Mouse (Mus musculus) midbrain, embryonic 12.5 days (tissue): ENCODE results near the gene Atp1b3. TPM values are rescaled to one million over a fixed set of nuclear protein-coding genes. Genes with fewer than 3 reads are reported as not detected.
"Not testable (repeated sequence)": the region's sequence is repeated elsewhere in the genome, so short reads cannot be mapped to it uniquely, and the experiment has no call there.

ENCODE experiments used
- ATAC-seq: fragments of 200-750 bp; cut with Nextera tagmentation; 2 replicates; pipeline ENCODE4 v1.8.0; 2017; ENCODE audit warnings: low read depth, moderate TSS enrichment, moderate library complexity; ENCODE audit not compliant: low FRiP score
- H3K27ac ChIP-seq: fragments of 300-500 bp; sonication (generic); replicated peaks from 2 replicates; pipeline ENCODE4 v1.5.1; 2016; ENCODE audit warnings: mild to moderate bottlenecking
- H3K27me3 ChIP-seq: fragments of 300-500 bp; sonication (generic); 2 replicates; pipeline ENCODE4 v1.6.1; 2016; ENCODE audit warnings: mild to moderate bottlenecking
- H3K36me3 ChIP-seq: fragments of 300-500 bp; sonication (generic); 2 replicates; pipeline ENCODE4 v1.6.1; 2016
- H3K4me1 ChIP-seq: fragments of 300-500 bp; sonication (generic); 2 replicates; pipeline ENCODE4 v1.6.1; 2016
- H3K4me2 ChIP-seq: fragments of 300-500 bp; sonication (generic); replicated peaks from 2 replicates; pipeline ENCODE4 v1.6.1; 2016; ENCODE audit warnings: mild to moderate bottlenecking, moderate library complexity
- H3K4me3 ChIP-seq: fragments of 300-500 bp; sonication (generic); 2 replicates; pipeline ENCODE4 v1.5.1; 2016; ENCODE audit warnings: mild to moderate bottlenecking
- H3K9ac ChIP-seq: fragments of 300-500 bp; sonication (generic); replicated peaks from 2 replicates; pipeline ENCODE4 v1.6.1; 2016; ENCODE audit warnings: mild to moderate bottlenecking, moderate library complexity
- H3K9me3 ChIP-seq: fragments of 300-500 bp; sonication (generic); 2 replicates; pipeline ENCODE4 v1.6.1; 2016; ENCODE audit warnings: mild to moderate bottlenecking
- WGBS: fragments of 180-500 bp; shearing (Covaris S2); methylation state at CpG from one replicate; pipeline ENCODE4 v1.1.7; 2016; 5-methylcytosine and 5-hydroxymethylcytosine counted together
- polyA plus RNA-seq: library from polyadenylated mRNA; unstranded; fragments of >200 nt; fragmentation: Nextera tagmentation; extraction: Ambion mirVana; gene quantifications from 2 replicates; pipeline ENCODE4 v1.2.1, GENCODE M21; 2016

Gene Atp1b3
- 158 and 165 TPM in 2 replicates for polyA plus RNA-seq

DNA sequence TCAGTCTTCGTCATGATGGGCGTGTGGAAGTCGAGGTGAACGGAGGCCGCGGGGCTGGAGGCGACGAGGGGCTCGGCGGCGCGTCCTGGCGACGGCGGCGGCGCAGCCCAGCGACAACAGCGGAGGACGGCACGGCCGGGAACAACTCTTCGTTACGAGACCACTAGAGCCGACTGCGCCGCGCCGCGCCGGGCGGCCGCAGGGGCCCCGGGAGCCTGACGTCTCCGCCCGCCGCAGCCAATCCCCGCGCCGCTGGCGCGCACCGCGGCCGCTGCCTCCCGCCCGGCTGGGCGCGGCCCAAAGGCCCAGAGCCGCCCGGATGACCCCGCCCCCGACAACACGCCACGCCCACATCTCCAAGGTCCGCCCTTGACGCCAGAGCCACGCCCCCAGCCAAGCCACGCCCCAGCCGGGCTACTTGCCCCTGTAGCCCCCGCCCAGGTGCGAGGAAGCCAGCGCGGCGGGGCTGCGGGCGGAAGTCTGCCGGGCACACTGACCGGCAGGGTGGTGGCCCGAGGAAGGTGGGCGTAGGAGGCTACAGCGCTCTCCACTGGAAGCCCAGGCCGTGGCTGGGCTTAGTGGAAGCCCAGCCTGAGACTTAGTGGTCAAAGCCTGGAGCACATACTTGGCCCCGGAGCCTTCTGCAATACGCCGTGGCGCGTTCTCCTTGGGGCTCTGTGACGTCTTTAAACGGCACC is at the start of gene Atp1b3:
Atp1b3 (minus strand) TSS at position 302 of the 698 bp plus-strand sequence.
- WGBS = under 1% methylated on average over 71 of the region's 81 CpGs
- peak; percentile 97 for ATAC-seq
- Histone ChIP-seq H3K27me3 (no peaks in the 10 kb centered on the region), H3K36me3 (no peaks in the 10 kb centered on the region), H3K9ac (peak within 1 kb of the TSS; percentile 89), H3K9me3 (no peaks in the 10 kb centered on the region), H3K27ac (peak within 1 kb of the TSS; percentile 96), H3K4me2 (peak within 1 kb of the TSS; percentile 62), H3K4me1 (peaks cover 20% of the 10 kb centered on the region), H3K4me3 (peak within 1 kb of the TSS; percentile 89)

- H3K4me3 ChIP-seq = no peak overlapping the region
- no peaks in the 10 kb centered on the region for H3K4me1 ChIP-seq
- no peak overlapping the region for H3K4me2 ChIP-seq
- H3K36me3 ChIP-seq = no peaks in the 10 kb centered on the region
- WGBS = 83% methylated on average over 9 of the region's 9 CpGs
- H3K9me3 ChIP-seq = no peaks in the 10 kb centered on the region
- H3K27me3 ChIP-seq = no peaks in the 10 kb centered on the region
- H3K9ac ChIP-seq = no peak overlapping the region
- no peak overlapping the region for H3K27ac ChIP-seq
- ATAC-seq = no peak
Measured at GRCm38 (mm10) chr9:96412821-96413405, 48.7 kb upstream of the Atp1b3 start.

DNA sequence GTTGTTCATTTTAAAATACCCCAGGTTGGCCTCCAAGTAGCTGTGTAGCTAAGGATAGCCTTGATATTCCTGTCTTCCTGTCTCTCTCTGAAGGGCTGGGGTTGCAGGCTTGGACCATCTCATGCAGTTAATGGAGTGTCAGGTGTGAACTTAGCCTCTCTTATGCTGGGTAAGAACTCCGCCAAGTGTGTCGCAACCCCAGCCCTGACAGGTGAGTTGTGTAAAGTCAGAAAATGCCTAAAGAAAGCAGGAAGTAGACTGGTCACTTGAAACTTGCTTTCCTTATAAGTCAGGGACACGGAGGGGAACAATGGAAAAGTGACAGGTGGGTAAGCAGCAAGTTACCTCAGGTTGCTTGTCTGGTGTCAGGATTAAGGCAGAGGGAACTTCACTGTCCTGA is 40.1 kb upstream of the Atp1b3 start:
- no peaks in the 10 kb centered on the region for H3K9me3 ChIP-seq
- H3K9ac ChIP-seq = no peak overlapping the region
- WGBS = 88% methylated on average over 3 of the region's 3 CpGs
- H3K27ac ChIP-seq = no peak overlapping the region
- H3K4me3 ChIP-seq = no peak overlapping the region
- no peak overlapping the region for H3K4me2 ChIP-seq
- no peak for ATAC-seq
- peaks cover under 1% of the 10 kb centered on the region; the same call in 1 of the 2 replicates for H3K4me1 ChIP-seq
- H3K27me3 ChIP-seq = peaks cover 2% of the 10 kb centered on the region; the same call in 1 of the 2 replicates
- H3K36me3 ChIP-seq = no peaks in the 10 kb centered on the region

- peaks cover 13% of the 10 kb centered on the region for H3K4me1 ChIP-seq
- H3K27me3 ChIP-seq, H3K4me2 ChIP-seq, H3K36me3 ChIP-seq, H3K27ac ChIP-seq, H3K9me3 ChIP-seq, H3K9ac ChIP-seq, H3K4me3 ChIP-seq, ATAC-seq: not testable (repeated sequence)
- WGBS = 95% methylated on average over 3 of the region's 3 CpGs
Measured at GRCm38 (mm10) chr9:96399916-96400315, 35.7 kb upstream of the Atp1b3 start.

DNA sequence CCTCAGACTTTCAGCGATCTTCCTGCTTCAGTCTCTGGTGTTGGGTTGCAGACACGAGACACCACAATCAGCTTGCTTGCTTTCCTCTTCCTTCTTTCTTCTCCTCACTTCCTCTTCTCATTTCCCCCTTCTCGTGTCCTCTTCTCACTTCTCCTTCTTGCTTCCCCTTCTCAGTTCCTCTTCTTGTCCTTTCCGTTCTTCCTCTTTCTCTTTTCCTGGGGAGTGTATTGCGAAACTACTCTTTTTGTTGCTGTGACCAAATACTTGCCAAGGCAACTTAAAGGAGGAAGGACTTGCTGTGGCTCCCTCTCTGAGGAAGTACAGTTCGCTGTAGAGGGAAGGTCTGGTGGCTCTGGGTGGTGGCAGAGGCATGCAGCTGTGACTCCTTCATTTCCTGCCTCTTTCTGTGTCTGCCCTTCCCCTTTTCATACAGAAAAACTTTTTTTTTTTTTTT is 35.2 kb upstream of the Atp1b3 start:
- H3K9ac ChIP-seq = no peak overlapping the region
- no peak overlapping the region for H3K4me3 ChIP-seq
- H3K27me3 ChIP-seq = peaks cover 6% of the 10 kb centered on the region; the same call in 1 of the 2 replicates
- H3K4me2 ChIP-seq = no peak overlapping the region
- H3K9me3 ChIP-seq = no peaks in the 10 kb centered on the region
- H3K27ac ChIP-seq = no peak overlapping the region
- H3K36me3 ChIP-seq = no peaks in the 10 kb centered on the region
- 78% methylated on average over 6 of the region's 6 CpGs for WGBS
- ATAC-seq = no peak
- peaks cover 13% of the 10 kb centered on the region for H3K4me1 ChIP-seq

DNA sequence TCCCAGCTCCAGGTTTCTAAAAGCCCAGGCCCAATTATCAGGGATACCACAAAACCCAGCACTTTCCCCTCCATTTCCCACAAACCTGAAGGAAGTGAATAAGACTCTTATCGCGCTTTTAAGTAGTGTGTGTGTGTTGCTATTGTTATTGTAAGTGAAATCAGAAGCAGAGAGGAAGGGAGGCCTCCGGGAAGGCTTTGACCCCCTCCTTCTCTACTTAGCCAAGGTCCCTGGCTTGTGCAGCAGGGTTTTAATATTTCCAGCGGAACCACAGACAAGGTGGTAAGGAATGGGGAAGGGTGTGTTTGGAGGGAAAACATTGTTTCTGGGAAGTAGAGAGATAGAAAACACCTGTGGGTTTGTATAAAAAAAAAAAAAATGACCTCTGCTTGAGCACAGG is 34.4 kb upstream of the Atp1b3 start:
- no peaks in the 10 kb centered on the region for H3K36me3 ChIP-seq
- no peak overlapping the region for H3K4me2 ChIP-seq
- H3K27ac ChIP-seq = no peak overlapping the region
- peaks cover 13% of the 10 kb centered on the region for H3K4me1 ChIP-seq
- no peaks in the 10 kb centered on the region for H3K9me3 ChIP-seq
- no peak for ATAC-seq
- H3K9ac ChIP-seq = no peak overlapping the region
- 24% methylated on average over 4 of the region's 4 CpGs for WGBS
- H3K27me3 ChIP-seq = peaks cover 6% of the 10 kb centered on the region; the same call in 1 of the 2 replicates
- H3K4me3 ChIP-seq = no peak overlapping the region

- Histone ChIP-seq H3K4me1 (peaks cover 13% of the 10 kb centered on the region), H3K9ac (no peak overlapping the region), H3K9me3 (no peaks in the 10 kb centered on the region), H3K4me2 (no peak overlapping the region), H3K27ac (no peak overlapping the region), H3K4me3 (no peak overlapping the region), H3K27me3 (peaks cover 6% of the 10 kb centered on the region; the same call in 1 of the 2 replicates), H3K36me3 (no peaks in the 10 kb centered on the region)
- no peak for ATAC-seq
- 24% methylated on average over 8 of the region's 8 CpGs for WGBS
Measured at GRCm38 (mm10) chr9:96398165-96398564, 33.9 kb upstream of the Atp1b3 start.

DNA sequence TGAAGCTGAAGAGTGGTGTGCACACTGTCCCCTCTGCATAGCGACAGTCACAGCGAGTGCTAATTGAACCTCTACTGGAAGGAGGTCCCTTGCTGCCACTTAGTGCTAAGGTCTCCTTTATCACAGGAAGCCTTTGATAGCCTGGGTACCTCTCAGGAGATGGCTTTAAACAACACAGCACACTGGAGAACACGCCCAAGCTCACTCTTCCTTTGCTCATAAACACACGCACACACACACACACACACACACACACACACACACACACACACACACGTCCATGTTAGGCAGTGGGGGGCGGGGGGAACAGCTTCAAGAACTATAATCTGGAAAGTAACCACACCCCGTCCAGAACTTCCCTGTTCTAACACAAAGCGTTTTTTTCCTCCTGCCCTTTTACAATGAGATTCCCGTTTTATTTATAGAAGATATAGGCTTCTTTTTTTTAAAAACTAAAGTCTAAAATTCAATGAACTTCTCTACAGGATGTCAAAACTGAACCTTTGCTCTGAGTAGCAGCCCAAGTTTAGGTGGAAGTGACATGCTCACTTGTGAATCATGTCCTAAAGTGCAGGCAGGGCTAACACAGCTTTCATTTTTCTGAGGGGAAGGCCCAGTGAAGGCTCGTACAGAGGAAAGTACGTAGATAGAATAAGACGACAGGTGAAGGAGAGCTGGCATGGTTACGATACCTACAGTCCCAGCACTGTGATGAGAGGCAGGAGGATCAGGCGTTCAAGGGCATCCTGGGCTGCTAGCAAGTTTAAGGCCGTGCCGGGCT is 30.9 kb upstream of the Atp1b3 start:
- no peak for ATAC-seq
- H3K27me3 ChIP-seq = peaks cover 6% of the 10 kb centered on the region; the same call in 1 of the 2 replicates
- no peak overlapping the region for H3K27ac ChIP-seq
- H3K4me2 ChIP-seq = no peak overlapping the region
- no peaks in the 10 kb centered on the region for H3K36me3 ChIP-seq
- peaks cover 13% of the 10 kb centered on the region for H3K4me1 ChIP-seq
- H3K9ac ChIP-seq = no peak overlapping the region
- 79% methylated on average over 16 of the region's 16 CpGs for WGBS
- no peak overlapping the region for H3K4me3 ChIP-seq
- no peaks in the 10 kb centered on the region for H3K9me3 ChIP-seq

DNA sequence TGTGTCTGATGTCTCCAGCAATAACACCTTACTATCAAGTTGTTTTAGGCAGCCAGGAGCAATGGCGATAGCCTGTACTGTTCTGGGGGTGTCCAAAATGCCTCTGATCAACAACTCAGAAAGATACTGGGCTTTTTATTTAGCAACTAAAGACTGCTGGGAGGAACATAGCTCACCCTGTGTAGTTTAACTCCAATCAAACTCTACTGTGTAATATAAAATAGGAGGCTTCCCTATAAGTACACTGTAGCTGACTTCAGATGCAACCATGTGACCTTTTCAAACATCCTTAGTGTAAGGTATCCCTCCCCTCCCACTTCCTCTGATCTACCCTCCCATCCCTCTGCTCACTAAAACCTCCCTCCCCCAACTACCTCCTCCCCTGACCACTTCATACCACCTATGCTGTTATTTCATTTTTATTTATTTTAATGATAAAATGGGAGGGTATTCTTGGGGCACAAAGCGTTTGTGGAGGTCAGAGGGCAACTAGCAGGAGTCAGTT is 29.5 kb upstream of the Atp1b3 start:
- Histone ChIP-seq H3K4me3 (no peak overlapping the region), H3K36me3 (no peaks in the 10 kb centered on the region), H3K4me1 (peaks cover 8% of the 10 kb centered on the region; the same call in 1 of the 2 replicates), H3K27ac (no peak overlapping the region), H3K4me2 (no peak overlapping the region), H3K27me3 (no peaks in the 10 kb centered on the region), H3K9me3 (no peaks in the 10 kb centered on the region), H3K9ac (no peak overlapping the region)
- WGBS = 83% methylated on average over 2 of the region's 2 CpGs
- ATAC-seq = no peak

- Histone ChIP-seq H3K27ac (no peak overlapping the region), H3K4me2 (no peak overlapping the region), H3K4me1 (peaks cover 2% of the 10 kb centered on the region; the same call in 1 of the 2 replicates), H3K4me3 (no peak overlapping the region), H3K36me3 (no peaks in the 10 kb centered on the region), H3K9me3 (no peaks in the 10 kb centered on the region), H3K27me3 (no peaks in the 10 kb centered on the region), H3K9ac (no peak overlapping the region)
- ATAC-seq = no peak
- WGBS = 93% methylated on average over 5 of the region's 5 CpGs
Measured at GRCm38 (mm10) chr9:96393112-96393511, 28.9 kb upstream of the Atp1b3 start.

- Histone ChIP-seq H3K27ac (no peak overlapping the region), H3K4me1 (no peaks in the 10 kb centered on the region), H3K9me3 (no peaks in the 10 kb centered on the region), H3K9ac (no peak overlapping the region), H3K4me3 (no peak overlapping the region), H3K4me2 (no peak overlapping the region), H3K27me3 (no peaks in the 10 kb centered on the region), H3K36me3 (no peaks in the 10 kb centered on the region)
- WGBS = 89% methylated on average over 1 of the region's 1 CpGs
- ATAC-seq = no peak
Measured at GRCm38 (mm10) chr9:96391921-96392320, 27.7 kb upstream of the Atp1b3 start.
